Mouse (Mus musculus): ENCODE results near the gene Soga1. TPM values are rescaled to one million over a fixed set of nuclear protein-coding genes. Genes with fewer than 3 reads are reported as not detected.

Soga1 gene
- polyA plus RNA-seq, 2 experiments = 5.5 to 14.2 TPM

- Histone ChIP-seq H3K36me3 (ENCODE audit: control insufficient read depth, insufficient read depth, low read length) (no peaks in the 10 kb centered on the region), H3K9me3 (ENCODE audit: control insufficient read depth, low read length) (no peaks in the 10 kb centered on the region), H3K27me3 (ENCODE audit: control insufficient read depth, insufficient read depth, low read length) (no peaks in the 10 kb centered on the region), H3K27ac (replicated peaks; ENCODE audit: low read depth, low read length) (no peak overlapping the region), H3K4me3 (replicated peaks; ENCODE audit: low read length) (no peak overlapping the region), H3K4me2 (replicated peaks; ENCODE audit: low read depth, low read length, severe bottlenecking) (no peak overlapping the region), H3K4me1 (ENCODE audit: control insufficient read depth, insufficient read depth, low read length) (no peaks in the 10 kb centered on the region), H3K9ac (ENCODE audit: low read depth, low read length, severe bottlenecking) (no peak overlapping the region)
- no peak for TF ChIP-seq POLR2A (IDR thresholded peaks at IDR 0.05; ENCODE audit: borderline replicate concordance, extremely low read depth, insufficient read depth, insufficient read length)
- DNase-seq (ENCODE audit: low spot score) (no peak), ATAC-seq (ENCODE audit: low FRiP score, low read depth) (no peak)
- WGBS = 87% methylated on average over 6 of the region's 6 CpGs
Observed at GRCm38 (mm10) chr2:156967388-156967787, 111.7 kb downstream of the Soga1 start.

Other genes with a start within 250 kb of the Soga1 start
- 57.2 and 82.2 TPM in 2 replicates for gene Tgif2, start 239.2 kb downstream of the Soga1 start, polyA plus RNA-seq (2012; rRNA removed)
- 64.9 and 71.7 TPM in 2 replicates for gene Tgif2, start 239.2 kb downstream of the Soga1 start, polyA plus RNA-seq (2014; fragmentation: Nextera tagmentation; extraction: Ambion mirVana)
- 2.6 and 3.2 TPM in 2 replicates for gene 4930518I15Rik, start 221.3 kb downstream of the Soga1 start, polyA plus RNA-seq (2012; rRNA removed)
- 5.2 and 7.0 TPM in 2 replicates for gene 4930518I15Rik, start 221.3 kb downstream of the Soga1 start, polyA plus RNA-seq (2014; fragmentation: Nextera tagmentation; extraction: Ambion mirVana)
- 106 and 120 TPM in 2 replicates for gene Rab5if, start 216.1 kb downstream of the Soga1 start, polyA plus RNA-seq (2012; rRNA removed)
- 167 and 171 TPM in 2 replicates for gene Rab5if, start 216.1 kb downstream of the Soga1 start, polyA plus RNA-seq (2014; fragmentation: Nextera tagmentation; extraction: Ambion mirVana)
- gene Sla2, start 192.1 kb downstream of the Soga1 start, polyA plus RNA-seq (2012; rRNA removed) = 0.15 and 0.27 TPM in 2 replicates
- 0.23 and 0.26 TPM in 2 replicates for gene Sla2, start 192.1 kb downstream of the Soga1 start, polyA plus RNA-seq (2014; fragmentation: Nextera tagmentation; extraction: Ambion mirVana)
- gene Ndrg3, start 87.2 kb downstream of the Soga1 start, polyA plus RNA-seq (2012; rRNA removed) = 64.6 and 69.7 TPM in 2 replicates
- 44.1 and 49.8 TPM in 2 replicates for gene Ndrg3, start 87.2 kb downstream of the Soga1 start, polyA plus RNA-seq (2014; fragmentation: Nextera tagmentation; extraction: Ambion mirVana)
- 27.2 and 32.9 TPM in 2 replicates for gene Dsn1, start 72.1 kb downstream of the Soga1 start, polyA plus RNA-seq (2012; rRNA removed)
- gene Dsn1, start 72.1 kb downstream of the Soga1 start, polyA plus RNA-seq (2014; fragmentation: Nextera tagmentation; extraction: Ambion mirVana) = 30.2 and 33.5 TPM in 2 replicates
- gene Tldc2, start 7.8 kb upstream of the Soga1 start, polyA plus RNA-seq (2012; rRNA removed) = not detected in 2 replicates
- not detected in 2 replicates for gene Tldc2, start 7.8 kb upstream of the Soga1 start, polyA plus RNA-seq (2014; fragmentation: Nextera tagmentation; extraction: Ambion mirVana)
- 33.6 and 34.4 TPM in 2 replicates for gene Samhd1, start 56.0 kb upstream of the Soga1 start, polyA plus RNA-seq (2012; rRNA removed)
- gene Samhd1, start 56.0 kb upstream of the Soga1 start, polyA plus RNA-seq (2014; fragmentation: Nextera tagmentation; extraction: Ambion mirVana) = 24.3 and 28.5 TPM in 2 replicates
- 19.7 and 19.9 TPM in 2 replicates for gene Rbl1, start 125.3 kb upstream of the Soga1 start, polyA plus RNA-seq (2012; rRNA removed)
- 20.2 and 20.4 TPM in 2 replicates for gene Rbl1, start 125.3 kb upstream of the Soga1 start, polyA plus RNA-seq (2014; fragmentation: Nextera tagmentation; extraction: Ambion mirVana)
- gene Rpn2, start 199.8 kb upstream of the Soga1 start, polyA plus RNA-seq (2012; rRNA removed) = 329 and 384 TPM in 2 replicates
- gene Rpn2, start 199.8 kb upstream of the Soga1 start, polyA plus RNA-seq (2014; fragmentation: Nextera tagmentation; extraction: Ambion mirVana) = 307 and 315 TPM in 2 replicates
- gene Mroh8, start 200.3 kb upstream of the Soga1 start, polyA plus RNA-seq (2012; rRNA removed) = 0.18 and 0.24 TPM in 2 replicates
- 0.35 and 0.36 TPM in 2 replicates for gene Mroh8, start 200.3 kb upstream of the Soga1 start, polyA plus RNA-seq (2014; fragmentation: Nextera tagmentation; extraction: Ambion mirVana)